Mouse (Mus musculus) layer of hippocampus, postnatal 36 days (tissue): Measurements from ENCODE around the gene Dst. TPM values are rescaled to one million over a fixed set of nuclear protein-coding genes. Genes with fewer than 3 reads are reported as not detected.
"Not testable (repeated sequence)": the region's sequence is repeated elsewhere in the genome, so short reads cannot be mapped to it uniquely, and the experiment has no call there.

Experiments
- DNase-seq, 2 experiments: peaks; one replicate each; pipeline ENCODE4 v3.0.0; 2022
- microRNA-seq, 2 experiments: library from miRNA; unstranded; fragments of <30 nt; microRNA quantifications; one replicate each; pipeline ENCODE4 v1.2.0; 2021
- total RNA-seq, 2 experiments: library from RNA; stranded (reverse); gene quantifications; 2 replicates each; pipeline ENCODE4 v1.2.3; 2021

Dst gene
- total RNA-seq, 2 experiments from 2014 or later = 200 to 227 TPM

DNA sequence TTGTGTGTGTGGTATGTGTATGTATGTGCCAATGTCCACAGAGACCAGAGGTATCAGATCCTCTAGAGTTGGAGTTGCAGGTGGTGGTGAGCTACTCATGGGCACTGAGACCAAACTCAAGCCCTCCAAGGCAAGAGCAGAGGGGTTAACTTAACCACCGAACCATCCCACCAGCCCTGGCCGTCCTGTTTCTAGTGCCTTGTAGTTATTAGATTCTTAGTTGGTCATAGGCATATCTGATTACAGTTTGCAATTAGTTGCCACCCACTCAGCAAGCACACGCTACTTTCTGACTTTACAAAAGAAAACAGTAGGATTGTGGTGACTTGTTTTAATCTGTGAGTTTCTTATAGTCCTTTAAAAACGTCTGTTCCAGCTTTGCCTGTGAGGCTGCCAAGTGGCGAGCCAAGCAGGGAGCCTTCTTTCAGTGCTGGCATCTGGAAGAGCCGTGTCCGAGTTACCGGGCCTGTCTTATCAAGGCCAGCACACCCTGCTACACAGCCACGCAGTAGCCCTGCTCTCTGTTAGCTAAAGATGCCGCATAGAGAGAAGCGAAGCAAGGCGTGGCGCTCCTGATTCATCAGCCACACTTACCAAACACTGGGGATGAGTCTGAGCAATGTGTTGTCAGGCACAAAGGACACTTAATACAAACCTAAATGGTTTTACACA is 392.4 kb downstream of the Dst start:
- no peak for DNase-seq

DNA sequence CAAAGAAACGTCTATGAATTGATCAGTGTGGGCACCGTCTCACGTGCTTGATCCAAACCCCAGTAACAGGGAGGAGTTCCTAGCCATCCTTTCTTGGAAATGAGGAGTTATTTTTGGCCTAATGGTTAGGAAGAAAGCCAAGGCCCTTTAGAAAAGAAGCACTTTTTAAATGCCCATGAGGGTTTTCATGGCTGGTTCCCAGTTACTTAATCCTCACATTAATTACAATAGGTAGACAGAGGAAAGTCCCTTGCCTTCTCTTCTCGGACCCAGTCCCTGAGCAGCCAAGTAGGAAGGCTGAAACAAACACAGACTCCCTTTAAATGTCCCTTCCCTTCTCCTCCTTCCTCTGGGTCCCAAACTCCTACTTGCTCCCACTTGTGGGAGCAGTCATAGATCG is 396.2 kb downstream of the Dst start:
- no peak for DNase-seq

DNA sequence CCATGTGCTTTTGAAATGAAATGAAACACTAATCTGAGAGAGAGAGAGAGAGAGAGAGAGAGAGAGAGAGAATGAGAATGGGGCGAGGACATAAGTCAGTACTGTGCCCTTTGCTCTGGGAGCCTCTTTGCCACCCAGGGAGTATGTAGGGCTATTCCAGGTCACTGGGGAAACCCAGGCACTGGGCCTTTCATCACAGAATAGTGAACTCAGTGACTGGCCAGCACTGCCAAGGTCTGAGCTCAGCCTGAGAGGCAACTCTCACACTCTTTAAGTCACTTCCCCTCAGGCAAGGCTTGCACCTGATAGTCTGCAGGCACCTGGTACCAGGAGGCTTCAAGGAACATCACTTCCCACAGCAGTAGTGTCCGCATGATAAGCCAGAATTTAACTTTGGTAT is 398.7 kb downstream of the Dst start:
- no peak for DNase-seq

DNA sequence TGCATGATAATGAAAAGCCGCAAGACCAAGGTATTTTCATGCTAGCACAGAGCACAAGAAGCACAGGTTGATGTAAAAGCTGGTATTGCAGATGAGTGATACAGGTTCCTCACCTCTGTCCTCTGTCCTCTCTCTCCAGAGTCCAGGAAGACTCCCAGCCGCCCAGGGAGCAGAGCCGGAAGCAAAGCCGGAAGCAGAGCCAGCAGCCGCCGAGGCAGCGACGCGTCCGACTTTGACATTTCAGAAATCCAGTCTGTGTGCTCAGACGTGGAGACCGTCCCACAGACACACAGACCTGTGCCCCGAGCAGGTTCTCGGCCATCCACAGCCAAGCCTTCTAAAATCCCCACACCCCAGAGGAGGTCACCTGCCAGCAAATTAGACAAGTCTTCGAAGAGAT is 399.2 kb downstream of the Dst start:
- no peak for DNase-seq

DNA sequence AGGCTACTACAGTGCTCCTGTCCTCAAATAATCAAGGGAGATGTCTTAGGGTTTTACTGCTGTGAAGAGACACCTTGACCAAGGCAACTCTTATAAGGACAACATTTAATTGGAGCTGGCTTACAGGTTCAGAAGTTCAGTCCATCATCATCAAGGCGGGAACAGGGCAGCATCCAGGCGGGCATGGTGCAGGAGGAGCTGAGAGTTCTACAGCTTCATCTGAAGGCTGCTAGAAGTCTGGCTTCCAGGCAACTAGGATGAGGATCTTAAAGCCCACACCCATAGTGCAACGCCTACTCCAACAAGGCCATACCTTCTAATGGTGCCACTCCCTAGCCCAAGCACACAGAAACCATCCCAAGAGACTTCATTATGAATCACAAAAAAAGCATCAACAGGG is 400.8 kb downstream of the Dst start:
- not testable (repeated sequence) for DNase-seq

DNA sequence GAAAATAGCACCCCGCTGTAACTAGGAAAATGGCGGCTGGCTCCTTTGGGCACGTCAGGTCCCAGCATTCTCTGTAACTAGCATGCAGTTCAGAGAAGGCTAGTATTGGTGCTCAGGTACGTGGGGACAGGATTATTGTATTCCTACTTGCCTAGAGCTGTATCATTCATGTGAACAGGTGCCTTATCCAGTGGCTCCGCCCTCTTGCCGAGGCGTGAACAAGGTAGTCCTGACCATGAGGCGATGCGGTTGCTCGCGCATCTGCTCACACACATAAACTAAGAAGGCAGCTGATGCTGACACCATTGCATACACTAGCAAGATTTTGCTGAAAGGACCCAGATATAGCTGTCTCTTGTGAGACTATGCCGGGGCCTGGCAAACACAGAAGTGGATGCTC is 401.4 kb downstream of the Dst start:
- DNase-seq = no peak

DNA sequence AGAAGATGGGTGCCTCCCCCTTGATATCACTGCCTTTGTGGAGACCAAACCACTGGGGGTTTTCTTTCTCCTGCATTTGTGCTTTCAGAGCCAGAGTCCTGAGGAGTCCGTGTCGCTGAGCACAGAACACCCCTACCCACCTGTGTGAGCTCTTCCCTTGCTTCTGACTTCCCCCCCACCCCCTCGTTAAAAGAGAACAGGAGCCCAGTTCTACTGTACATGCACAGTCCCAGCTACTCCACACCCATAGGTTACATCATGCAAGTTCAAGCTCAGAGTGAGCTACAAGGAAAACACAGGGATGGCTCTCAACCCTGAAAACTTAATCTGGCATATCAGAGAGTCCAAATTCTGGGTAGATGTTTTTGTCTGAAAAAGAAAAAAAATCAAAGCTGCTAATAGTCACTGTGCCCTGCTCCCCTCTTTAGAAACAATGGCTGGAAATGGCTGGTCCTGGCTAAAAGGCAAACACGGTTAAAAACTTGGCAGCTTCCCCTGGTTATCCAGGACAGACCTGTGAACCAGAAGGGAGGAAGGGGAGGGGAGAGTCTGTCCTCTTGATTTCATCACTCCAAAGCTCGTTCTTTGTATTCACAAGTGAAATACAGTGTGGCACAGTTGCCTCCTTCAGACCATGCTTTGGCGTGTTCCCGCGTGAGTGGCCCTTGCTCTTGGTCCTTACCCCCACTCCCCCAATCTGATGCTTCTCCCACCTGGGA is 402.7 kb downstream of the Dst start:
- DNase-seq = no peak

DNA sequence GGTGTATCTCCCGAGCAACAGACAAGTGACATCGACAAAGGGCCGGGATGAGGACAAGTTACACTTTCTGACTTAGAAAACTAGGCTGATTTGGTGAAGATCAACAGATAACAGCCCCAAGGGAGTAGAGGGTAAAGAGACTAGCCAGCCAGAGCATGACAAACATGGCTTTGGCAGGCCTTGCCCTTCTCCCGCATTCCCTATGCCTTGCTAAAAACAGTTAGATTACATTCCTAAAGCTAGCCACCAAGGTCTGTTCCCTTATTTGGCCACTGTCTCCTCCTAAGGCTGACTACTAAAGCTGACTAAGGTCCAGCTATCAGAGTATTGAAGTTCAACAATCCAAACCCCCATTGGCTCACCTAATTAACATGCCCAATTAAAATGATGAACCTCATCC is 404.8 kb downstream of the Dst start:
- no peak for DNase-seq

DNA sequence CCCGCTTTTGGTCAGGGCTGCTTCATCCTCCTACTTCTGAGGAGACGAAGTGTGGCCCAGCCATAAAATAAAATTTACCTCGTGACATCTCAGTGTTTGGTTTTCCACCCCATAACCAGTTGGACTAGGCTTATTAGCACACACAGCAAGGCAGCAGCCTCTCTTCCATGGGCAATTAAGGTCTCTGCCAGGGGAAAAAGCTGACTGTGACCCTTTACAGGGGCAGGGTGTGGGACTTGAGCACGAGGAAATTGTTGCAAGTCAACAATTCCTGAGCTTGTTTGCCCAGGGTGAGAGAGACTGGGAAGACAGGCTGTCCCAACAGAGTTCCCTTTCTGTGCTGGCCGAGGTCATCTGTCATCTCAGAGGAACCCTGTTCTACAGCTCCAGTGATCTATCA is 407.4 kb downstream of the Dst start:
- no peak for DNase-seq

DNA sequence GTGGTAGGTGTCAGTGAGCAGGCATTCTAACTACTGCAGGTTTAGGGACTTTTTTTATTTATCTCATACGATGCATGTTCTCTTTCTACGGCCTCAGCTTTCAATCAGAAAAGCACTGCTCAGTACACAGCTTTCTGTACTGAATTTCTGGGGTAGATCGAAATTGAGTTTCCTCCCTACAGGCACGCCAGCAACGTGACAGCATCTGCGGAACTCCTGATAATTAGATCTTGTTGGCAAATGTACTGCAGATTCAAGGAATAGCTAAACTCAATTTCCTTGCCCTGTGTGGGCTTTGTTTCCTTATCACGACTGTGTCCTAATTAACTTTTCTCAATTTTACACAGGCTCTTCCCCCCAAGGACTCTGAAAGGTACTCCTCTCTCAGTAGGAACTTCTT is 416.2 kb downstream of the Dst start:
- DNase-seq = no peak

DNA sequence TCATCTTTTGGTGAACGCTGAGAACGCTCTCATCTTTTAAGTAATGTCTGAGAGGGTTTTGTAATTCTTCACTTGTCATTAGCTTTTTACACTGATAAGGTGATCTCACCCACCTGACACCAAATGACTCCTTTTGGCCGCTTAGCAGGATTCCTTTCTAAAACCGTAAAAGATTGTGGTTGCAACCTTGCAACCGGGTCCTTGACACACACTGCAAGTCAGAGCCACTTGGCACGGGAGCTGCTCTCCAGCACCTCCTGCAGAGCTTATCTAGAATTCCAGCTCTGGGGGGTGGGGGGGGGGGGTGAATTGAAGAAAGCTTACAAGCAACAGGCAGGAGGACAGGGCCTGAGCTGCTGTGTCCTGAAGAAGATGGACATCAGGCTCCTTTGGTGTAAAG is 420.6 kb downstream of the Dst start:
- no peak for DNase-seq

DNA sequence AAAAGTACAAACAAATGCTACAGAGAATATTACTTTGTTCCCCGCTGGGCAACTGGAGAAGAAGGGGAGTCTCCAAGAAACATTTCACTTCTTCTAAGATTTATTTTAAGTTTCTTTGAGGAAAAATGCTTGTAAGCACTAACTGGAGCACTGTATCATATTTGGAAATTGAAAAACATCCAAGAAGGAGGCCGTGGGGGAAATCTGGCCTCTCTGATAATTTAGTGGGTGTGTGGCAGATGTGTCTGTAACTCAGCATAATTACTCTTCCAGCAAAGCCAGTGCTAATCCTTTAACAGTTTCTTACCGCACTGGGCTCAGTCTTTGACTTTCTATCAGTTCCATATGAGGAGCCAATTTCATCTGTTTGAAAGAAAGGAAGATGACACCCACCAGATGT is 423.7 kb downstream of the Dst start:
- DNase-seq = no peak

Small RNA genes within 50 kb of the gene (microRNA-seq; reads per million reads assigned to microRNA genes)
- gene Mir6896 = 0.63 to 1.2 reads per million in 2 experiments

Other genes starting within 250 kb of the Dst start
- gene Prim2, start 238.4 kb upstream of the Dst start, total RNA-seq = 1 to 10 TPM; 4.7 to 5.2 TPM
- gene Rab23, start 188.3 kb upstream of the Dst start, total RNA-seq = 10 to 100 TPM; 26.4 to 32.3 TPM
- 10 to 100 TPM; 10.3 to 11.3 TPM for gene Bag2, start 150.4 kb upstream of the Dst start, total RNA-seq
- gene Zfp451, start 93.6 kb upstream of the Dst start, total RNA-seq = 10 to 100 TPM; 53.8 to 55.3 TPM
- 10 to 100 TPM; 69.8 to 71.8 TPM for gene Bend6, start 409 bp upstream of the Dst start, total RNA-seq